Mouse (Mus musculus) kidney, postnatal 14 days (tissue): ENCODE data around the gene Skiv2l.
A peak's percentile ranks its signal among the peaks of the same experiment; 100 is the strongest.

Experiments
- DNase-seq: peaks from one replicate; pipeline ENCODE4 v3.0.0; 2022; ENCODE audit warnings: mixed read lengths

Gene Skiv2l

DNA sequence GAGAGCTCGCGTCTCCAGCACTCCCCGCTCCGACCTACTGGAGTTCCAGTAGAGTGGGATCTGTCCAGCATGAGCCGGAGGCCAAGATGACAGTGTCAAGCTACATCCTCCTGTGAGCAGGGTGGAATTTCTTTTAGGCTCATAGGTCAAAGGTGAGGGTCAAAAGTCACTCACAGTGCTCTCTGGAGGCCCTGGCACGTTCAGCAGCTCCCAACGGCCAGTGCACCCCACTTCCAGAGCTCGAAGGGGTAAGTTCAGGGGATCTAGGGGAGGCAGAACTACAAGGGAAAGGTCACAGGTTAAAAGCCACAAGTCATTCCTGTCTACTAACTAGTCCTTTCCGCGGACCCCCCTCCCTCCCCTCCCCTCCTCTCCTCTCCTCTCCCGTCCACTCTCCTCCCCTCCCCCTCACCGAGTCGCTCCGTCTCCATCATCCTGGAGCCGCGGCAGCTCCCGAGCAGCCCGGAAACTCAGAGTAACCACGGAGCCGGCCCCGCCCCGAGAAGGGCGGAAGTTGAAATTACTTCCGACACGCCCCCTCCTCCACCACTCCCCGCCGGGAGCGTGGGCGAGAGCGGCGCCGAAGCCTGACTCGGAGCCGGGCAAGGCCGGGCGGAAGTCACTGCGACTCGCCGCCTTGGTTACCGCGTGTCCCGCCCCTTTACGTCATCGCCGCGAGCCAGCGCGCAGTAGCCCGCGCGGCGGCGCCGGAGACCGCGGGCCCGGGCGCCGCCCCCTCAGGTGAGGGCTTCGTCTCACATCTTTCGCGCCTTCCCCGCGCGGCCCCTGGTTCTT, at the start of gene Skiv2l, which contains the start of gene Nelfe:
Gene Skiv2l, minus strand, starts transcription at position 489 of the 795 bp plus-strand sequence.
Gene Nelfe, plus strand, starts transcription at position 670 of the 795 bp plus-strand sequence.
- DNase-seq, result peak; percentile 99

- peak; percentile 64 for DNase-seq
Observed at GRCm38 (mm10) chr17:34899053-34899889, 49.3 kb upstream of the Skiv2l start.

- peak; percentile 56 for DNase-seq
Observed at GRCm38 (mm10) chr17:34898706-34899052, 48.7 kb upstream of the Skiv2l start.

DNA sequence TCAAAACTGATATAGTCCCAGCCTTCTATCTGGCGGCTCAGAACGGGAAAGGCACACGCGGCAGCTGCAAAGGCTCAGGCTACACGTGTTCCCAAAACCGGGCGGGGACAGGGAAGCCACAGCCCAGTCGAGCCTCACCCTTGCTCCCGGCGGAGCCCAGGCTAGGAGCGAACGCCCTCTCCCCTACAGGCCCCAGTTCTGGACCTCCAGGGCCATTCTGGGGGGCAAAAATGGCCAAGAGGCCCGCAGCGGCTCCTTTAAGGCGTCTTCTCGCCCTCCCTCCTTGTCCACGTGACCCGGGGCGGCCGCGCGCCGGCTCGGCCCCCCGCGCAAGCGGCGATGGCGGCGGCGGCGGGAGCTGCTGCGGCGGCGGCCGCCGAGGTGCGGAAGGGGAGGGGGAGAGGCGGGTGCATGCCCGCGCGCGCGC, 48.2 kb upstream of the Skiv2l start, which contains the start of the genes C2 and Ehmt2:
Gene C2, minus strand, starts transcription at position 106 of the 427 bp plus-strand sequence.
Gene Ehmt2, plus strand, starts transcription at position 310 of the 427 bp plus-strand sequence.
- peak; percentile 90 for DNase-seq

DNA sequence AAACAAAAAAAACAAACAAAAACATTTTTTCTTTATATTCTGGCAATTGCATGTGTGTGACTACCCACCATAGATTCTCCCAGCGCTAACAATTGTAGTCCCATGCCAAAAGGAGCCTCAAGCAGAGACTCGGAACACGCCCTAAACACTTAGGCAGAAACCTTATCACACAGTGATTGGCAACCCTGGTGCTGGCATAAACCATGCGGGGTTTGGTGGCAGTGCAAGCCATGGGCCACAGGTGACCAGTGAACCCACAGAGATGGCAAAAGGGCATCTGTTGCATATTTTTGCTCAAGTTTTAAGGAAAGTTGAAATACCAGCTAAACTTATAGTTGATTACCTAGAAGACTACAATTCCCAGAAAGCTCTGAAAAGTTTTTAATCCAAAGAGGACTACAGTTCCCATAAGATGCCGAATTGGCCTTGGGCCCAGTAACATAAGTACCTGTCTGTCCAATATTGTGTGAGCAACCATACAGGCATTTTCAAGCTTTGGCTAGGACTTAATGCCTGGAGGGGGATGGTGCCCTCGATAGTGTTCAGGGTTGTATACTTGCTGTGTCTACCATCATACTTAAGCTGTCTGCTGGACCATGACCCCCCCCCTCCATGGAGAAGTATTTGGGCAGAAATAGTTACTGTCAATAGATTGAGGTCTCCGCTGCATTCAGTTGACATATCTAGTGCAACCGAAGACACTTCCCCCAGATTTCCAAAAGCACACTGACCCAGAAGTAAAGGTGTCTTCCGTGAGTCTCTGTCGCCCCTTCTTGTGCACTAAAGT, 47.6 kb upstream of the Skiv2l start:
- peak; percentile 61 for DNase-seq

- DNase-seq, result no peak
Observed at GRCm38 (mm10) chr17:34896366-34896765, 46.4 kb upstream of the Skiv2l start.

GRCm38 (mm10) chr17:34895724-34896123, 45.7 kb upstream of the Skiv2l start:
- no peak for DNase-seq

GRCm38 (mm10) chr17:34894801-34895530, 45.0 kb upstream of the Skiv2l start:
- DNase-seq, result peak; percentile 64

DNA sequence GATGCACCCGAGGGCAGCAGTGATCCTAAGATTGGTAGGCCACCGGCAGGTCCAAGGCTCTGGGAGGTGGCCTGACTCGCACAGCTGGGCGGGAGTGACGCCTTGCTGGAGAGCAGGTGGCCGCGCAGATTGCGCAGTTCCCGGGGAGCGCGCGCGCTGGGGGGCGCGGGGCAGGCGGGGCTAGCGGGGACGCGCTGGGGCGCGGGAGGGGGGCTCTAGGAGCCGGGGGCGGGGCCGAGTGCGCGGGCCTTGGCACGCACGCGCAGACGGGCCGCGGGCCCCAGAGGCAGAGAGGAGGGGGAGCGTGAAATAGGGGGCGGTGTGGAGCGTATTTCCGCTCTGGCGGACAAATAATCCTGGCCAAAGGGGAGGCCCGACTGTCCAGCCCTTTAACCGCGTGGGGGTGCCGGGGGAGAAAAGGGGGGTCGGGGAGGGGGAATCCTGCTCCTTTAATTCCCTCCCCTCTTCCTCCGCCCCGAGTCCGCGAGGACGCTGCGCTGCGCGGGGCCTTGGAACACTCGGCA, 44.1 kb upstream of the Skiv2l start:
- DNase-seq, result peak; percentile 97

DNA sequence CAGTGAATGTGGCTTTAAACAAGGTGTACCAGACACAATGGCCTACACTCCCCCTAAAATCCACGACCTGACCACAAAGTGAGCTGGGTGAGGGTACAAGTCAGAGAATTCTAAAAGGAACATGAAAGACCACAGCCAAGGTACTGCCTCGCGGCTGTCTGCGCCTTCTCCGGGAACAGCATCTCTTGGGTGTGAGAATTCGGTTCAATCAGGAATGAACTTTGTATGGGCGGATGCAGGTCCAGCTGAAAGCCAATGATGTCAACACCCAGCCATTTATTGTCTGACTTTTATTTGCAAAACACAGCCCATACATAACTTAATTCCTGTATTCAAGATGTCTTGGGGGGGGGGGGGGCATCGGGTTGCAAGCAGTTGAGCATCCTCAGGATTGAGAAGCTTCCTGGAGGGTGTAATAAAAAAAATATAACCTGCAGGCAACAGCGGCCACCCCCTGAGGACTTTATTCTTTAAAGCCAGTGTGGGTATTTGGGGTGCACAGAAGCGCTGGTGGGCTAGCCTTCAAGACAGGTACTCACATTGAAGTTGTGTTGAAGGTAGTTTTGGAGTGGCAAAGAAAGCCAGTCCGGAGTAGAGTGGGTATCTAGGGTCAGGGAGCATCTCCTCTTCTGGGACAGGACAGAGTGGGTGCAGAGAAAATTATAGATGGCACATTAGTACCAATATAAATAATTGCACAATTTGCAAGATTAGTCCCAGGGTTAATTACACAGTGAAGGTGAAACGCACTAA, 43.2 kb upstream of the Skiv2l start:
- DNase-seq, result no peak

DNA sequence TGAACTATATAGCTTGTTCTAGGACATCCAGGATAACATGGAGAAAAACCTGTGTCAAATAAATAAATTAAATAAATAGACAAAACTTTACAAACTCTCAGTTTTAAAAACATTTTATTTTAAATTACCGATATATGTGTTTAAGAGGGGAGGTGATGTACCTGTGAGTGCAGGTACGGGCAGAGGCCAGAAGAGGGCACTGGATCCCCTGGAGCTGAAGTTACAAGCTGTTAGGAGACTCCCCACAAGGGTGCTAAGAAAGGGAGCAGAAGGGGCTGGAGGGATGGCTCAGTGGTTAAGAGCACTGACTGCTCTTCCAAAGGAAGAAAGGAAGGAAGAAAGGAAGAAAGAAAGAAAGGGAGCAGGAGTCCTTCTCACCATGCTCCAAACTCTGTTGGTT, 41.4 kb upstream of the Skiv2l start:
- DNase-seq, result no peak

DNA sequence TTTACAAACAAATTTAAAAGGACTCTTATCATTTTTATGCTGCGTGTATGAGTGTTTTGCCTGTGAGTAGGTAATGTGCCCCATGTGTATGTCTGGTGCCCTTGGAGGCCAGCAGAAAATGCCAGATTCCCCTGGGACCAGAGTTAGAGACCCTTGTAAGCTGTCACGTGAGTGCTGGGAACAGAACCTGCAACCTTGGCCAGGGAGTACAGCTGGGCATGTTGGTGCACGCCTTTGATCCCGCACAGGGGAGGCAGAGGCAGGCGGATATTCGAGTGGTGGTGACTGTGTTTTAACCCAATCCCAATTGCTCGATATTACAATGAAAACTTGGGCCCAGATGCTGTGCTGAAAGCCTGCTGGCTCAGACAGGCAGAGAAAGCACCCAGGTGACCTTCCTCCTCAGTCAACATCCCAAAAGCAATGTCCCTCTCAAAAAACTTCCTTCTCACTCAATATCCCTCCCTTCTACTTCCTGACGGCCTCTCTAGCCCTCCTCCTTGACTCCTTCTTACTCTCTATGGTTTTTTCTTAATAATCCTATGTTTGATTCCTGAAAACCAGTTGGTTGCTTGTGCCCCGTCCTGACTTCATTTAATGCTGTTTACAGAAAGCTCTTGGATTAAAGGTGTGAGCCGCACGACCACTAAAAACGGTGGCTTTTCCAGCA, 40.2 kb upstream of the Skiv2l start:
- no peak for DNase-seq

DNA sequence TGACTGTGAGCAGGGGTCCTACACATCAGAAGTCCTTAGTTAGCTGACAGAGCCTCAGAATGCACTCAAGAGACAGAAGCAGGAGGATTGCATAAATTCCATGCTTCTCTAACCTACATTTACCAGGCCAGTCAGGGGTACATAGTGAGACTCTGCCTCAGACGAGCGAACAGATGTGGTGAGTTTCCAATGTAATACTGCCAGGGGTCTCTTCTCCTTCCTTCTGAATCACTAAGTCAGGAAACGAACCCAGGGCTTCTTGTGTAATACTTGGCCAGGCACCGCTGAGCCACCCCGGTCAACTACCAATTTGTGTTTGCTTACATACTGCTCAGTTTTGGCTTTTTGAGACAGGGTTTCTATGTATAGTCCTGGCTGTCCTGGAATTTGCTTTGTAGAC, 37.9 kb upstream of the Skiv2l start:
- no peak for DNase-seq

DNA sequence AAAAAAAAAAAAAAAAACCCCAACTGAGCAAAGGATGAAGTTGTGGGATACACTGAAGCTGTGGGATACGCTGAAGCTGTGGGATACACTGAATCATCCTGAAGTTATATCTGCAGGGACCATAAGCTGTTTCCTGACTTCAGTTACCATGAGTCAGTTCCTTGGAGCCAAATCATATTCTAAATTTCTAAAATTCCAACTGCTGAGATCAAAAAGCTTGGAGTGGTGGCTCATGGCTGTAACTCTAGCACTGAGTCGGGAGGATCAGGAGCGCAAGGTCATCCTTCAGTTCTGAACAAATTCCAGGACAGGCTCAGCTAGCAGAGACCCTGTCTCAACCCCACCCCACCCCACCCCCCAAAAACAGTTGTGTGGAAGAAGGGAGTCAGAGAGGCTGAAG, 35.6 kb upstream of the Skiv2l start:
- no peak for DNase-seq

DNA sequence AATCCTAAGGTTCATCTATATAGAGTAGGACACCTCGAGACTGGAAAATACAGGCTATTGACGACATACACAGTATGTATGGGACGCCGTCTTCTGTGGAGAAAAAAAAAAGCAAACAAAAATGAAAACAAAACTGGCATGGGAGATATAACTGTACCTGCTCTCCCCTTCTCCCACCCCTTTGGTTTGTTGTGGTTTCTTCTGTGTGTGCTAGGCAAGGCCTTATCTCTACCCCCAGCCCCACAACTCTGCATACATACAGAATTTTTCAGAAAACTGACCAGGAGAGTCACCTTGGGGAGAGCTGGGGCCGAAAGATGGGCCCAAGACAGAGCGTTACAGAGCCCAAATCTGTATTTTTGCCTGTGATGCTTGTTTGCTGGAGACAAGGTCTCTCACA, 34.7 kb upstream of the Skiv2l start:
- no peak for DNase-seq

GRCm38 (mm10) chr17:34883332-34883731, 33.3 kb upstream of the Skiv2l start:
- DNase-seq, result no peak

DNA sequence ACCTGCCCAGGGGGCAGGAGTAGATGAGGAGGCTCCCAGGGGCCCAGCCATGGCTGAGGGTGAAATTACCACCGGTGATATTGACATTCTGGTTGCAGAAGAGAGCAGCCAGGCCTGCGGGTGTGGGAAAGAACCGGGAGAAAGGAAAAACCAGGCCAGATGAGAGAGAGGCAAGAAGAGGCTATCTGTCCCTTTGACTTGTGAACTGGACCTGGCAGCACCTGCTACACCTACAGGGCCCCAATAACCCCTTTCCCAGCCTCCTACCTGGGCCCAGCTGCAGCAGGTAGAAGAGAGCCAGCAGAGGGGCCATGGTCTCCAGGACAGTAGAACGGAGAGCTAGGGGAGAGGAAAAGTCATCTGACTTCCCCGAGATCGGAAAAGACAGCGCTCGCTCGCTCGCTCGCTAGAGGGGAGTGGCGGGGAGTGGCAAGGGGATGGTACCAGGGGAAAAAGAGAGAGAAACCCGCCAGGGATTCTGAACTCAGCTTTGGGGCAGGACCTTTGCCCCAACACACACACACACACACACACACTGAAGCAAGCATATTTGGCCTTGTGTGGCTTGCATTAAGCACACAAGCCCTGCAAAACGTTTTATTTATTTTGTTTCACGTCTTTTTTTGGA, 31.8 kb upstream of the Skiv2l start, which contains the start of gene Gm20547:
Gene Gm20547, minus strand, starts transcription at position 360 of the 628 bp plus-strand sequence.
- DNase-seq, result peak; percentile 45

DNA sequence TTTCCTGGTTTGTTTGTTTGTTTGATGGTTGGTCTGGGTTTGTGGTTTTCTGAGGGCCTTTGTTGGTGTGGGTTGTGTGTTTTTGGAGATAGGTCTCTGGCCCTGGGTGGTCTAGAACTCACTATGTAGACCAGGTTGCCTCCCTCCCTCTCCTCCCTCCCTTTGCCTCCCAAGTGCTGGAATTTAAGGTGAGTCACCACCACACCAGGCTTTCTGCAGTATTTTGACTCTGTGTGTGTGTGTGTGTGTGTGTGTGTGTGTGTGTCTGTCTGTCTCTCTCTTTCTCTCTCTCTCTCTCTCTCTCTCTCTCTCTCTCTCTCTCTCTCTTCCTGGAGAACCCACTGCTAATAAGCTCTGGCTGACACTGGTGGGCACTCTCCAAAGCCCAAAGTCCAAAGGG, 31.2 kb upstream of the Skiv2l start:
- no peak for DNase-seq

- no peak for DNase-seq
Observed at GRCm38 (mm10) chr17:34879336-34879879, 29.4 kb upstream of the Skiv2l start, which contains the start of gene Zbtb12. Gene Zbtb12, plus strand, starts transcription at chr17:34879483.

DNA sequence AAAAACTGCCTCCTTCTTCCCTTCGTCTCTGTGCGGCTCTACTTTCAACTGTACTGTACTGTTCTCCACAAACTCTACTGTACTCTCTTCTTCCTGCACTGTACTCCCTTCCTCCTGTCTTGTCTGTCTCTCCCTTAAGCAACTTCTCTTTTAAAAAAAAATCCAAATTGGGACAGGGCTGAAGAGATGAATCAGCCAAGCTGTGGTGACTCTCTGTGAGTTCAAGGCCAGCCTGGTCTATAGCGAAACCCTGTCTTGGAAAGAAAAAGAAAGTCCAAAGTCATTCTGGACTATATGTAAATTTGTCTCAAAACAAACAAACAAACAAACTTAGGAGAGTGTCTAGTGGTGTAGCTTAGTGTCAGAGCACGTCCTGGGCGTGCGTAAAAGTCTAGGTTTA, 24.3 kb upstream of the Skiv2l start:
- no peak for DNase-seq
